Mouse (Mus musculus) MEL (cell line): ENCODE data around the gene Clca3a1.

Experiments used
- CTCF ChIP-seq, 3 experiments: IDR thresholded peaks in 2 of 3; conservative IDR thresholded peaks in 1 of 3; 2 replicates each; pipeline ENCODE4 v1.5.1; 2011 to 2012; ENCODE audit warnings: low read length in 3 of 3, low read depth in 2 of 3, mild to moderate bottlenecking in 2 of 3, improper control_type of control experiment in 1 of 3, inconsistent platforms in 1 of 3, mixed read lengths in 1 of 3, moderate library complexity in 1 of 3; ENCODE audit not compliant: control insufficient read depth in 1 of 3, insufficient read depth in 1 of 3, poor library complexity in 1 of 3, severe bottlenecking in 1 of 3
- EP300 ChIP-seq, 2 experiments: IDR thresholded peaks; 2 replicates each; pipeline ENCODE4 v1.6.1; 2011; ENCODE audit warnings: improper control_type of control experiment in 2 of 2, low read length in 2 of 2, low read depth in 1 of 2, mild to moderate bottlenecking in 1 of 2
- POLR2A ChIP-seq, 2 experiments: IDR thresholded peaks; 2 replicates each; pipeline ENCODE4 v1.6.1; 2011 to 2012; ENCODE audit warnings: low read length in 2 of 2, mild to moderate bottlenecking in 2 of 2, control low read depth in 1 of 2, improper control_type of control experiment in 1 of 2, low read depth in 1 of 2, moderate library complexity in 1 of 2; ENCODE audit not compliant: control insufficient read depth in 1 of 2, insufficient read depth in 1 of 2, poor library complexity in 1 of 2
- TCF12 ChIP-seq: IDR thresholded peaks from 2 replicates; pipeline ENCODE4 v1.6.1; 2014; ENCODE audit warnings: low read depth, mild to moderate bottlenecking, inconsistent platforms, low read length, improper control_type of control experiment, moderate library complexity
- ZKSCAN1 ChIP-seq: IDR thresholded peaks from 2 replicates; pipeline ENCODE4 v1.6.1; 2012; ENCODE audit warnings: low read depth, mild to moderate bottlenecking, inconsistent platforms, low read length, improper control_type of control experiment, moderate library complexity
- ZMIZ1 ChIP-seq: IDR thresholded peaks from 2 replicates; pipeline ENCODE4 v1.6.1; 2012; ENCODE audit warnings: low read depth, mild to moderate bottlenecking, inconsistent platforms, low read length, improper control_type of control experiment, moderate library complexity

- no peak for TF ChIP-seq ZKSCAN1
- no peak for TF ChIP-seq ZMIZ1
- no peak for TF ChIP-seq POLR2A (IDR thresholded peaks at IDR 0.05; ENCODE audit: control insufficient read depth in 1 of 2, insufficient read depth in 1 of 2, low read depth in 1 of 2, low read length in 2 of 2, poor library complexity in 1 of 2)
- TF ChIP-seq EP300 (IDR thresholded peaks at IDR 0.05; ENCODE audit: low read depth in 1 of 2, low read length in 2 of 2): peak in 1 of 2 experiments; percentile 4; a peak in 1 of 4 replicates
- no peak for TF ChIP-seq CTCF (IDR thresholded peaks at IDR 0.05 in 2 of 3, conservative IDR thresholded peaks at IDR 0.05 in 1 of 3; ENCODE audit: control insufficient read depth in 1 of 3, insufficient read depth in 1 of 3, low read depth in 2 of 3, low read length in 3 of 3, poor library complexity in 1 of 3, severe bottlenecking in 1 of 3)
- no peak for TF ChIP-seq TCF12
Observed at GRCm38 (mm10) chr3:144721077-144721859, 39.5 kb downstream of the Clca3a1 start.
